Mouse (Mus musculus): Measurements from ENCODE around the gene Slc28a3.

Slc28a3 gene

DNA sequence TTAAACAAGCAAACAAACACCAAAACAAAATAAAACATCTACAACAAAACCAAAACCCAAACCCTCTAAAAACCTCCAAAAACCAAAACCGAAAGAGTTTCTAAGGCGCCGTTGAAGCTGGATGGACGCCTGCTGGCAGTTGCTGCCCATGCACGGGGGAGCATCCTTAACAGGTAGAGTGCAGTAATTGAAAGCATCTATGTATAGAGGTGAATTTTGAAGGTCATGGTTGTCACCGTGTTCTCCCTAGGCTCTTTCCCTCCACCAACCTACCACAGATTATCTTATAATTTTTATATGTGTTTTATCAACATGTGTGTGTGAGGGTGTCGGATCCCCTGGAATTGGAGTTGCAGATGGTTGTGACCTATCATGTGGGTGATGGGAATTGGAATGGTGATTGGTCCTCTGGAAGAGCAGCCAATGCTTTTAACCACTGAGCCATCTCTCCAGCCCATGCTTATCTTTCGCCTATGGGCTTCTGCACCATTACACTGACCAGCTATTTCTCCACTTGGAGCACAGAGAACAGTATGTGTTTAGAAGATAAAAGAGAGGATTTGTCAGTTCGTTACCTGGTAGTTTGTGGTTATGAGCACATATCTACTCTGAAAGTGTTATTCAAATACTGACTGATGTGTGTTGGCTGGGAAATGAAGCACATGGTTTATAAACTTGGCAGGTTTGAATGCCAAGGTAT lies 89.2 kb downstream of the Slc28a3 start:
- DNase-seq: no peak

DNA sequence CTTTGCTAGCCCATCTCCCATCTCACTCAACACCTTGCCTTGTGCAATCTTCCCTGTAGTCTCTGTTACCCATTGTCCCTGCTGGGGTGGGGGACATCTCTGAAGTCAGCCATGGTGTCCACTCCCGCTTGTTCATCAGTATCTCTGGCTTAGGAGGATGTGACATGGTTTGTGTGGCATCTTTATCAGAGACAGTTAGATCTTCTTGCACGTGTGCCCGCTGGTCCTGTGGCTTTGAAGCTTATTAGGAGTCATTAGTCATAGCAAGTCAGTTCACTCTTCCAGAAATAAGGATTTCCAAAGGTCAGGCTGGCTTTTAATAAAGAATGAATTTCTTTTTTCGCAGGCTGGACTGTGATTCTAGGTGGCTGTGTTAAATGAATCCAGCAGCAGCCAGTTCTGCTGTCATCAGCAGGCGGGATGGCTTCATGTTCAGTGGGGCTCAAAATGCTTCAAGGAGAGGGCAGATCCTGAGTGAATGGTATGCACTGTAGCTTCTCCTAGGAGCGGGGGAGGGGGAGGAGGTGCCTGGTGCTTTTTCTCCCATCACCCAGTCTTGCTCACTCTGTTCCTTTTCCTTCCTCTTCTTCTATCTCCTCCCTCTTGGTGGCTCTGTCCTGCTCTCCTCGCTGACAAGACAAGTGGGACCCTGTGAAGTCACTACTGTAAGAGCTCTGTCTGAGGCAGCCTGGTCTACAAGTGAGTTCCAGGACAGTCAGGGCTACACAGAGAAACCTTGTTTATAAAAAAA lies 89.9 kb downstream of the Slc28a3 start:
- DNase-seq: no peak

DNA sequence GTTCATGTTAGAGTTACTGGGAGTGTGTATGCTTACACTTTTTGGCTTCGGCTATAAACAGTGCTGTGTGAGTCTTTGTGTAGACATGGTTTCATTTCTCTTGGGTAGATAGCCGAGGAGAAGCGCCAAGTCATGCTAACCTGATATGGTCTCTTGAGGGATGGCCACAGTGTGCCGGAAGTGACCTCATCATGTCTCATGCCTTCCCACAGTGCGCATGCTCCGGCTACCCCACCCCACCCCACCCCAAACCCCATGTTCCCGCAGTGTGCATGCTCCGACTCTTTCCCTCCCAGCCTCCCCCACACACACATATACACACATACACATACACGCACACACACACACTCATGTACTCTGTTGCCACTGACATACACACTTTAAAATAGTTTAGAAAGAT lies 90.6 kb downstream of the Slc28a3 start:
- no peak for DNase-seq

DNA sequence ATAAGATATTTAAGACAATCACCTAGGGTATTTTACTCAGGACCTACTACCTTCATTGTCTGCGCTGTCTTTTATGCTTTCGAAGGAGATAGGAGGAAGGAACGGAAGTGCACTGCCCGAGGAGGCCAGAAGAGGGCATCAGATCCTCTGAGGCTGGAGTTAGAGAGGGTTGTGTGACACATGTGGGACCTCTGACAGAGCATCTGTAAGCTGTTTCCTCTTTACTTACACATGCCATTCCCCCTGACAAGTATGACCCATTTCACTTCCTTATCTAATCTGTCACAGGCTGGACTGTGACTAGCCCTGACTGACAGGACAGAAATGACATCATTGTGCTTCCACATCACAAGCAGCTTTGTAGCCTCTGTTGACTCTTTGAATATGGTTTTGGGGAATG lies 94.4 kb downstream of the Slc28a3 start:
- DNase-seq: no peak

DNA sequence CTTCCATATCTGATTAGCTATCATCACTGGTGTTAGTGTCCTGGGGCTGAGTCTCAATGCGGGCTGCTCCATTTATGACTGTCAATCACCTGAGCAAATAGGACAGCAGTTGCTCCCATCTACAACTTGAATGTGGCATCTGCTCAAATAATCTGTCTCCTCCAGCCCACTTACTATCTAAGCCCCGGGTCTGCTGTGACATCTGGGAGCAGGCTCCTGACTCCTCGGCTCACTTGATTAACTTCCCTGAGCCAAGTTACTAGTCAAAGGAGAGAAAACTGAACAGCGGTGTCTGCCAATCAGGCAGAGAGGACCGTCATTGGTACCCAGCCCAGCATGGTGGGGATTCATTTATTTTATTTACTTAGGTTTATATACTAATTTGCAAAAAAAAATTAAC lies 95.0 kb downstream of the Slc28a3 start:
- no peak for DNase-seq

DNA sequence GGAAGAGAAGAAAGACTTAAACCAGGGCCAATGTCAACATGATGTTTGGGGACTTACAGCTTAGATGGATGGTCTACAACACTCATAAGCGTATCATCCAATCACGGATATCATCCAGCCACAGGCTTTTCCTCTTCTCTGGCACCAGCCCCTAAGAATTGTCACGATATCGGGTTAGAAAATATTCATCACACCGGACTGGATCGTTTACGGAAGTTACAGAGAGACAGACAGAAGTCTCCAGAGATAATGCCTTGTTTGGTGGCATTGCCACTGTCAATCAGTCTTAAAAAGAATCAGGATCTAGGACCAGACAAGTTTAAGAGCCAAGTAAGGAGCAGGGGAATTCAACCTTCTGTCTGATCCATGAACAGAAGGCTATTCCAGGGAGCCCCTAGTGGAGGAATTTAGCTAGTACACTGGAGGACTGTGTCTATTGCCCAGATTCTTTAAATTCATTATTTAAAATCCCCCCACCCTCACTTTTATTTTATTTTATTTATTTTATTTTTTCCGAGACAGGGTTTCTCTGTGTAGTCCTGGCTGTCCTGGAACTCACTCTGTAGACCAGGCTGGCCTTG lies 96.4 kb downstream of the Slc28a3 start:
- peak in 1 of 2 experiments; percentile 34 for DNase-seq

DNA sequence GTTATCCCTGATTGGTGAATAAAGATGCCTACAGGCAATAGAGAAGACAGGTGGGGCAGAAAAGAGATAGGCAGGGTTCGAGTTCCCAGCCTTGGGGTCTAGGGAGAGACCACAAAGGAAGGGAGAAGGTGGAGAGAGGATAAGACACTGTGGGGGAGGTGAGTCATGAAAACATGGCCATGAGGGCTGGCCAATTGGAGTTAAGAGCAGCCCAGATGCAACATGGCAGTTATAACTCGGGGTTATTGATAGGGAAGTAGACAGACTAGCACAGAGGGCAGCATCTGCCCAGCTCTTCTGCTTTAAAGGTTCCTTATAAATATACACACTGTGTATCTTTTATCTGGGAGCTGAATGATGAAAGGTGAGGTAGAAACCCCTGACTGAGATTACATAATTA lies 98.8 kb downstream of the Slc28a3 start:
- no peak for DNase-seq

DNA sequence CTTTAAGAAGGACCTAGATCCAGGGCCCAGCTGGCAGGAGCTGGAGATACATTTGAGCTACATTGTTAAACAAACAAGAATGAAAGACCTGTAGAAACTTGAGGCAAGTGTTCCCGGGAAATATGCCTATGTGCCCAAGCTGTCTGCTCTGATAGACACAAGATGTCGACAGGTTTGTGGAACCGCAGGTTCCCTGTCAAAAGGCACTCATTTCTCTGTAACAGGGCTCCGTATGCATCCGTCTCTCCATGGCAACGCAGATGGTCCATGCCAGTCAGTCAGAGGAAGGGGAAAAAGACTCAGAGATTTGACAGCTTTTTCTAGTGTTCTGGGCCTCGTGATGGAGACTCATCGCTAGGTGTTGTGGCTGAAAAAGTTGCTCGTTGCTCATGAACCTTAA lies 99.4 kb downstream of the Slc28a3 start:
- no peak for DNase-seq

DNA sequence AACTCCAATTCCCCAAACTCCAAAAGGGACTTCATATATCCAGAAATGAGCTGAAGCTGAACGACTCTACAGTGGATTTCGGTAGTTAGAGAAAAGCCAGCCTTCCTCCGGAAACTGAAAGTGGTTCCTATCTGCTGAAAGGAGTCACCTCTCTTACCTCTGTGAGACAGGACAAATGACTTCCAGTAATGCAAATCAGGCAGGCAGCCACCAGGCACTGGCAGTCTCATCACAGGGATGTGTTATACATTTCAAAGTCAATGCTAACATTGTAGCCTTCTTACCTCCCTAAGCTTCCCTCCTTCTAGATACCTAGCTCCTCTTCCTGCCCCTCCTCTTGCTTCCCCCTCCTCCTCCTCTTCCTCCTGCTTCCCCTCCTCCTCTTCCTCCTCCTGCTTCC lies 101.4 kb downstream of the Slc28a3 start:
- no peak for DNase-seq

DNA sequence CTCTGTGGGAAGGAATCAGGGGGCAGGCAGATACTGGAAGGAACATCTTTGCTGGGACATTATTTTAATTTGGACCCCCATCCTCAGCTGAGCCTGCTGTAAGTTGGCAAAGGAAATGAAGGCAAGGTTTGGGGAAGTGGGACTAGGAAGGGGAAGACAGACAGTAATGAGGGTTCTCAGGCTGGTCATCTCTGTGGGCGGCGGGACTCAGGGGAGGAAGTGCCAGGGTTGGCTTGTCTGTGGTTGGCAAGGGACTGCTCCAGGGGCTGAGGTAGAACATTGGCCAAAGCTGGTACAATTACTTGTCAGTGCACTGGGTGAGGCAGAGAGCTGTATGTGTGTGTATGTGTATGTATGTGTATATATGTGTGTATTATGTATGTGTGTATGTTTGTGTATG lies 107.1 kb downstream of the Slc28a3 start:
- no peak for DNase-seq

DNA sequence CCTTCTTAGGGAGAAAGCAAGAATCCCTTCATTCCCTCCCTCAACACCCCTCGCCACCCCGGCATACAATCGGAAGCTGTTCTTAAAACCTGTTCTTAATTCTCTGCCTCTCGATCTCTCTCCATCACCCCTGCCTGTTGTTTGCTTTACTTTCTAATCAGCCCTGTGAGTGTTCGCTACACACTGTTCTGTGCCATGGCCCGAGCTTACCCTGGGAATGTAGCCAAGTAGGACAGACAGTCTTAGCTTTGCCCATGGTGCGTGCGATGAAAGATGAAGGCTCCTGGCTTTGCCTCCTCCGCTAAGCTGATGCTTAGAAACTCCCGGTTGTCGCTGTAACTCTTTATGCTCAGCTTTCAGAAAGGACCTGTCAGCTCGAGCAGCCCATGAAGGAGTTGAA lies 112.9 kb downstream of the Slc28a3 start:
- no peak for DNase-seq
